Mouse (Mus musculus) small intestine, adult 2 months (tissue): ENCODE measurements around the gene Ankrd28. TPM values are rescaled to one million over a fixed set of nuclear protein-coding genes. Genes with fewer than 3 reads are reported as not detected.

ENCODE experiments used
- H3K27ac ChIP-seq: fragments of 200-500 bp; 2 replicates; pipeline ENCODE4 v1.5.1; 2012; ENCODE audit warnings: low read depth, low read length, control low read depth, inconsistent platforms; ENCODE audit not compliant: insufficient read depth
- H3K27me3 ChIP-seq: fragments of 200-500 bp; 2 replicates; pipeline ENCODE4 v1.6.1; 2012; ENCODE audit warnings: mild to moderate bottlenecking, moderate library complexity, low read length, inconsistent platforms; ENCODE audit not compliant: control insufficient read depth, insufficient read depth
- H3K36me3 ChIP-seq: fragments of 200-500 bp; 2 replicates; pipeline ENCODE4 v1.6.1; 2012; ENCODE audit warnings: mild to moderate bottlenecking, low read length, control low read depth, inconsistent platforms; ENCODE audit not compliant: control insufficient read depth, insufficient read depth
- H3K4me1 ChIP-seq: fragments of 200-500 bp; 2 replicates; pipeline ENCODE4 v1.6.1; 2012; ENCODE audit warnings: low read length, inconsistent platforms, mixed read lengths; ENCODE audit not compliant: control insufficient read depth, insufficient read depth, insufficient read length
- H3K4me3 ChIP-seq: fragments of 200-500 bp; 2 replicates; pipeline ENCODE4 v1.5.1; 2012; ENCODE audit warnings: low read depth, mild to moderate bottlenecking, control low read depth, inconsistent platforms, low read length, moderate library complexity
- CTCF ChIP-seq: fragments of 200-500 bp; IDR thresholded peaks from 2 replicates; pipeline ENCODE4 v1.5.1; 2012; ENCODE audit warnings: low read depth, mild to moderate bottlenecking, control low read depth, inconsistent platforms, low read length, moderate library complexity, mixed read lengths; ENCODE audit not compliant: insufficient replicate concordance, insufficient read length; ENCODE audit errors: extremely low read depth
- POLR2A ChIP-seq: fragments of 200-500 bp; IDR thresholded peaks from 2 replicates; pipeline ENCODE4 v1.6.1; 2012; ENCODE audit warnings: low read depth, mild to moderate bottlenecking, control low read depth, inconsistent platforms, low read length, moderate library complexity
- WGBS: fragments of 180-500 bp; shearing (Covaris S2); methylation state at CpG from one replicate; pipeline ENCODE4 v1.1.7; 2018; 5-methylcytosine and 5-hydroxymethylcytosine counted together
- polyA plus RNA-seq: library from polyadenylated mRNA; depleted of rRNA; stranded (reverse); fragments of >200 nt; gene quantifications from 2 replicates; pipeline ENCODE4 v1.2.3, GENCODE M21; 2012

Gene Ankrd28
- polyA plus RNA-seq, 1 experiment = 2.2 TPM

- no peak for TF ChIP-seq POLR2A
- peaks cover 37% of the 10 kb centered on the region for H3K36me3 ChIP-seq
- 97% methylated on average over 5 of the region's 5 CpGs for WGBS
Observed at GRCm38 (mm10) chr14:31717360-31717759, 113.1 kb downstream of the Ankrd28 start.

GRCm38 (mm10) chr14:31715669-31716068 is 114.8 kb downstream of the Ankrd28 start:
- peaks cover 32% of the 10 kb centered on the region for H3K36me3 ChIP-seq
- H3K27me3 ChIP-seq = no peaks in the 10 kb centered on the region
- no peak for TF ChIP-seq POLR2A
- no peak for TF ChIP-seq CTCF
- no peaks in the 10 kb centered on the region for H3K4me1 ChIP-seq
- no peak overlapping the region for H3K27ac ChIP-seq
- no peak overlapping the region for H3K4me3 ChIP-seq

More at GRCm38 (mm10) chr14:31717360-31717759, 113.1 kb downstream of the Ankrd28 start:
- Histone ChIP-seq H3K4me1 (no peaks in the 10 kb centered on the region), H3K27ac (no peak overlapping the region), H3K4me3 (no peak overlapping the region), H3K27me3 (no peaks in the 10 kb centered on the region)

- WGBS = 88% methylated on average over 1 of the region's 1 CpGs
- TF ChIP-seq CTCF (no peak), POLR2A (no peak)
- Histone ChIP-seq H3K4me1 (no peaks in the 10 kb centered on the region), H3K4me3 (no peak overlapping the region), H3K27ac (no peak overlapping the region), H3K27me3 (no peaks in the 10 kb centered on the region), H3K36me3 (peaks cover 27% of the 10 kb centered on the region)
Observed at GRCm38 (mm10) chr14:31709343-31709742, 121.1 kb downstream of the Ankrd28 start.

GRCm38 (mm10) chr14:31700376-31700775 is 130.1 kb downstream of the Ankrd28 start:
- no peak for TF ChIP-seq POLR2A
- no peak for TF ChIP-seq CTCF
- Histone ChIP-seq H3K27me3 (no peaks in the 10 kb centered on the region), H3K36me3 (peaks cover 27% of the 10 kb centered on the region), H3K4me1 (no peaks in the 10 kb centered on the region), H3K4me3 (no peak overlapping the region), H3K27ac (no peak overlapping the region)
- 77% methylated on average over 2 of the region's 2 CpGs for WGBS

GRCm38 (mm10) chr14:31697755-31698154 is 132.7 kb downstream of the Ankrd28 start:
- Histone ChIP-seq H3K4me1 (no peaks in the 10 kb centered on the region), H3K27me3 (no peaks in the 10 kb centered on the region), H3K27ac (no peak overlapping the region), H3K36me3 (peaks cover 12% of the 10 kb centered on the region), H3K4me3 (no peak overlapping the region)
- WGBS = 81% methylated on average over 4 of the region's 4 CpGs
- TF ChIP-seq POLR2A (no peak), CTCF (no peak)

- H3K4me3 ChIP-seq = no peak overlapping the region
- TF ChIP-seq CTCF = no peak
- no peak for TF ChIP-seq POLR2A
- WGBS = 84% methylated on average over 3 of the region's 3 CpGs
- H3K36me3 ChIP-seq = peaks cover 10% of the 10 kb centered on the region
- 0 out of 2 replicates have a peak overlapping the region, but pooled peaks have one; percentile 24 for H3K27ac ChIP-seq
- no peaks in the 10 kb centered on the region for H3K4me1 ChIP-seq
- no peaks in the 10 kb centered on the region for H3K27me3 ChIP-seq
Observed at GRCm38 (mm10) chr14:31697346-31697745, 133.1 kb downstream of the Ankrd28 start.

GRCm38 (mm10) chr14:31696985-31697303 is 133.5 kb downstream of the Ankrd28 start:
- H3K27ac ChIP-seq = peak overlapping the region; percentile 42
- peaks cover 8% of the 10 kb centered on the region for H3K36me3 ChIP-seq
- no peak for TF ChIP-seq POLR2A
- no peak for TF ChIP-seq CTCF
- no peak overlapping the region for H3K4me3 ChIP-seq
- WGBS = 74% methylated on average over 3 of the region's 3 CpGs
- no peaks in the 10 kb centered on the region for H3K4me1 ChIP-seq
- no peaks in the 10 kb centered on the region for H3K27me3 ChIP-seq
